Mouse (Mus musculus): ENCODE measurements around the gene Ccdc63. TPM values are rescaled to one million over a fixed set of nuclear protein-coding genes. Genes with fewer than 3 reads are reported as not detected.
"Not testable (repeated sequence)": the region's sequence is repeated elsewhere in the genome, so short reads cannot be mapped to it uniquely, and the experiment has no call there.

Ccdc63 gene
- polyA plus RNA-seq, 1 experiment from 2014 or later = not detected

DNA sequence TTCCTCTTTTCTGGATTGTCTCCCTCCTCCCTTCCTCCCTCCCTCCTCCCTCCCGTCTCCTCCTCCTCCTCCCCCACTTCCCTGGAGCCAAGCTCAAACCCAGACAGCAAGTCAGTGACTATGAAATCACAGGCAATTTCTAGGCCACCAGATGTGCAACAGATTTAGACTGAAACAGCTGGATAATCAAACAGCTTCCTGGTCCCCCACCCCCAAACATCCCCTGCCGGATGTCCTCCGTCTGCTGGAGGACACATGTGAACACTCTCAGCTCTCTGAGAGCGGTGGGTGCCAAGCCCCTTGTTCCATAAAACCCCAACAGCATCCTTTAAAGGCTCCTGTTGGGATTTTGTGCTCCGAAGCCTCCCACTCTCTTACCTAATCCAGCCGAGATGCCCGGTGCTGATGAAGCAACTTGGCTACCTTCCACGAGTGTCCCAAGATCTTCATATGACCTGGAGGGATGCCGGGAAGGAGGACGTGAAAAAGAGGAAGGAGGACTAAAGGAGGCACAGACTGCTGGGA is 5.5 kb upstream of the Ccdc63 start:
- WGBS = 21% methylated on average over 10 of the region's 10 CpGs
- peak overlapping the region; percentile 90 for H3K27ac ChIP-seq
- H3K4me1 ChIP-seq = peaks cover 18% of the 10 kb centered on the region
- H3K4me3 ChIP-seq (replicated peaks) = peak overlapping the region; percentile 21; the same call in 1 of the 2 replicates
- peak; percentile 68 for ATAC-seq (replicated peaks; ENCODE audit: low FRiP score)
- no peaks in the 10 kb centered on the region for H3K36me3 ChIP-seq
- peak overlapping the region; percentile 31 for H3K9ac ChIP-seq
- no peaks in the 10 kb centered on the region for H3K27me3 ChIP-seq
- peak overlapping the region; percentile 53 for H3K4me2 ChIP-seq
- H3K9me3 ChIP-seq (replicated peaks) = no peaks in the 10 kb centered on the region

DNA sequence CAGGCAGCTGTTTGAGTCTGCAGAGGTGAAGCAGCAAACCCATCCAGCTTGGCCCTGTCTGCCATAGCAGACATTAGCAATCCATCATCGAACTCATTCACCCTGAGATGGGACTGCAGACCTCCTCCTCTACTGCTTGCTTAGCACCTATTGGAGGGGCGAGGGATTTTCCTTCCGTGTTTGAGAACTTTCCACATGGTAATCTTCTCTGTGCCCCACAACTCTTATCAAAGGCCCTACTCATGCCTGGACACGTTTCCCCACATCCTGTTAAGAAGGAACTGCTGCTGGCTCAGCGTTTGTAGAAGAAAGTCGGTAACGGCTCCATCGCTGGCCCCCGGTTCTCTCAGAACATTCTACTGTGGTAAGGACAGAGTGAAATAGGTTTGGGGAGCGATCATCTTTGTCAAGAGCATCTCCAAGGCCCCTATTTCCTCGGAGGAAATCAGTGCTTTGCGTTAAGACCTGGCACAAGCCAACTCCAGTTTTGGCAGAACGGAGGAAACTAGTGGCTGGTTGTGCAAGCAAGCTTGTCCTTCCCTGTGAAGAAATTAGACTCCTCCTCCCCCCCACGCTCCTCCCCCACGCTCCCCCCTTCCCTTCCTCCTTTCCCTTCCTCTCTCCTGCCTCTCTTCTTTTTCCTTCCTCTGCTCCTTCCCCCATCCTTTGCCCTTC is 4.9 kb upstream of the Ccdc63 start:
- WGBS = 45% methylated on average over 15 of the region's 15 CpGs
- H3K9me3 ChIP-seq (replicated peaks) = no peaks in the 10 kb centered on the region
- peak overlapping the region; percentile 90 for H3K27ac ChIP-seq
- 0 out of 2 replicates have a peak overlapping the region, but pooled peaks have one; percentile 23 for H3K9ac ChIP-seq
- H3K4me2 ChIP-seq = peak overlapping the region; percentile 53
- peak overlapping the region; percentile 21 for H3K4me3 ChIP-seq (replicated peaks)
- ATAC-seq (replicated peaks; ENCODE audit: low FRiP score) = peak; percentile 44
- no peaks in the 10 kb centered on the region for H3K36me3 ChIP-seq
- H3K4me1 ChIP-seq = peaks cover 18% of the 10 kb centered on the region
- no peaks in the 10 kb centered on the region for H3K27me3 ChIP-seq

DNA sequence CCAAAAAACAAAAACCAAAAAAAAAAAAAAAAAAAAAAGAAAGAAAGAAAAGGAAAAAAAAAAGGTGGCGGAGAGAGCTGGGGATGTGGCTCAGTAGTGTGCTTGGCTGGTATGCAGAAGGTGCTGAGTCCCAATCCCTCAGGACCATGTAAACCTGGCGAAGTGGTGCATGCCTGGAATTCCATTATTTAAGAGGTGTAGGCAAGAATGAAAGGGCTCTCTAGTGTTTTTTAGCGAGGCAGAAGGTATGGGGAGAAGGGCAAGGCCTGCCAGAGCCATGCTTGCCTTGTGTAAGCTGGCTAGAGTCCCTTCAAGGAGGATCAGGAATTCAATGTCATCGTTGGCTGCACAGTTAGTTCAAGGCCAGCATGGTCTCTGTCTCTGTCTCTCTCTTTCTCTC is 4.2 kb upstream of the Ccdc63 start:
- no peaks in the 10 kb centered on the region for H3K9me3 ChIP-seq (replicated peaks)
- no peak overlapping the region for H3K4me2 ChIP-seq
- no peaks in the 10 kb centered on the region for H3K27me3 ChIP-seq
- no peak for ATAC-seq (replicated peaks; ENCODE audit: low FRiP score)
- no peak overlapping the region for H3K4me3 ChIP-seq (replicated peaks)
- peaks cover 18% of the 10 kb centered on the region for H3K4me1 ChIP-seq
- peak overlapping the region; percentile 90 for H3K27ac ChIP-seq
- WGBS = 88% methylated on average over 4 of the region's 4 CpGs
- H3K9ac ChIP-seq = no peak overlapping the region
- no peaks in the 10 kb centered on the region for H3K36me3 ChIP-seq

DNA sequence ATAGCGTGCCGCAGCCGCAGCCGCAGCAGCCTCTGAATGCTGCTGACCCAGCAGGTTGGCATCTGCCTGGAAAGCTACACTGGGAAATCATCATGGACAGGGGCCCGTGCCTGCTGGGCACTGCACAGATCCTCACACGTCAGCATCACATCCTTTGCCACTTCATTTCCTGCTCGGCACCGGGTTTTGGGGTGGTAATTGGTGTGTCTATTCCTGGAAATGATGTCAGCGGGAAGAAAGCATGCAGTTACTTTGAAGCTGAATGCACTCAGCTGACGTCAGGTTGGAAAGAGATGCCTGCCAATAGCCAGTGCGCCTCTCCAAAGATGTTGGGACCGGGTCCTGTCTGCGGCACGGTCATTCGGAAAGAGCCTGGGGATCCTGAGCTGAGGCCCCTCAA is 2.9 kb upstream of the Ccdc63 start:
- Histone ChIP-seq H3K9ac (no peak overlapping the region), H3K4me2 (no peak overlapping the region), H3K36me3 (no peaks in the 10 kb centered on the region), H3K9me3 (replicated peaks) (no peaks in the 10 kb centered on the region), H3K27ac (no peak overlapping the region), H3K27me3 (no peaks in the 10 kb centered on the region), H3K4me1 (peaks cover 14% of the 10 kb centered on the region), H3K4me3 (replicated peaks) (no peak overlapping the region)
- 82% methylated on average over 15 of the region's 15 CpGs for WGBS
- no peak for ATAC-seq (replicated peaks; ENCODE audit: low FRiP score)

DNA sequence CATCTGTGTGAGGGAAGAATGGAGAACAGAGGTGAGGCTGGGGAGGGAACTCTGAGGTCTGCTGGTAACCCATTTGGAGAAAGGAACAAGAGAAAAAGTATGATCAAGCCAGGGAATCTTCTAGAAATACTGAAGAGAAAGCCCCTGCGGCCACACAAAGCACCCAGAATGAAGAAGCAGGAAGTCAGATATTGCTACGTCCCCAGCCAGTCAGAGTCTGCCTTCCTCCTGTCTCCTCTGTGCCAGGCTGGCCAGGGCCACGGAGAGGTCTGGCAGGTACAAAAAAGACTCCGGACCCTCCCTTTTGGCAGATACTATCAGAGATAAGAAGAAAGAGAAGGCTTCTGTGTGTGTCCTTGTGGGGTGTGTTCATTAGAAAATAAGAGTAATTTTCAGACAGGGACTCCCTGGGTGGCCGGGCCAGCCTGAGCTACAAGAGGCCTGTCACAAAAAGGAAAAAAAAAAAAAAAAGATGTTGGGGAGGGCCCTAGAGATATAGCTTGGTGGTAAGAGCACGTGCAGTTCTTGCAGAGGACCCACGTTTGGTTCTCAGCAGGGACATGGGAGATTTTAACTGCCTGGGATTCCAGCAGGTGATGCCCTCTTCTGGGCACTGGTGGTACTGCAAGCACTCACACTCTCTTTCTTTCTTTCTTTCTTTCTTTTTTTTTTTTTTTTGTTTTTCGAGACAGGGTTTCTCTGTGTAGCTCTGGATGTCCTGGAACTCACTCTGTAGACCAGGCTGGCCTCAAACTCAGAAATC is 1.8 kb upstream of the Ccdc63 start:
- no peak for ATAC-seq (replicated peaks; ENCODE audit: low FRiP score)
- Histone ChIP-seq H3K36me3 (no peaks in the 10 kb centered on the region), H3K9ac (no peak overlapping the region), H3K9me3 (replicated peaks) (no peaks in the 10 kb centered on the region), H3K4me1 (peaks cover 14% of the 10 kb centered on the region), H3K4me2 (no peak overlapping the region), H3K27ac (no peak overlapping the region), H3K4me3 (replicated peaks) (no peak overlapping the region), H3K27me3 (no peaks in the 10 kb centered on the region)
- 55% methylated on average over 8 of the region's 8 CpGs for WGBS

DNA sequence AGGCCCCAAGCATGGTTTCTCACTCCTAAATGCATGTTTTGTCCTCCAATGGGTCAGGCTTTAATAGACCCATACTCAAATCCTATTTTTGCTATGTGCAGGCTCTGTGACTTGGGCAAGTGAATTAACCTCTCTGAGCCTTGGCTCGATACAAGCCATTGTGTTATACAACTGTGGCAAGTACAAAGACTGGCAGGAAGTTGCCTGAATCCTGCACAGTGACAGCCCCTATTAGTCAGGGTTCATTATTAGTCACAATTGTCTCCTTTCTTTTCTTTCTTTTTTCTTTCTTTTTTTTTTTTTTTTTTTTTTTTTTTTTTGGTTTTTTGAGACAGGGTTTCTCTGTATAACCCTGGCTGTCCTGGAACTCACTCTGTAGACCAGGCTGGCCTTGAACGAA is 852 bp downstream of the Ccdc63 start:
- not testable (repeated sequence) for ATAC-seq (replicated peaks; ENCODE audit: low FRiP score); H3K9me3 ChIP-seq (replicated peaks); H3K4me2 ChIP-seq; H3K4me1 ChIP-seq; H3K4me3 ChIP-seq (replicated peaks); H3K9ac ChIP-seq; H3K27me3 ChIP-seq; H3K27ac ChIP-seq; H3K36me3 ChIP-seq
- 79% methylated on average over 2 of the region's 2 CpGs for WGBS

DNA sequence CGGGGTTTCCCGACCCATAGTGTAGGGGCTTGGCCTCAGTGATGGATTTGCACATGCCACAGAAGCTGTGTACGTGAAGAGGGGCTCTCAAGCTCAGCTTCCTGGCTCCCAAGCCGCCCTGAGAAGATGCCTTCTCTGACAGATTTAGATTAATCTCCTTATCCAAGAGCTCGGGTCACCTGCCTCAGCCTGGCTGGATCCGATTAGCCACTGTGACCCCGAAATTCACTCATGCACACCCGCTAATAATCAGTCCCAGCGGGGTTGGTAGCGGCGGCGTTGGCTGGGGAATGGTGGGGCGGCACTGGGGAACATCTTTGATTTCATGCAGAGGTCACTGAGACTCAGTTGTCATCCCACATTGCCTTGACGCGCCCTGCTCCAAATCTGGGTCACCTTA is 1.8 kb downstream of the Ccdc63 start:
- Histone ChIP-seq H3K9ac (no peak overlapping the region), H3K4me1 (no peaks in the 10 kb centered on the region), H3K27ac (no peak overlapping the region), H3K36me3 (no peaks in the 10 kb centered on the region), H3K27me3 (no peaks in the 10 kb centered on the region), H3K4me3 (replicated peaks) (no peak overlapping the region), H3K9me3 (replicated peaks) (no peaks in the 10 kb centered on the region), H3K4me2 (no peak overlapping the region)
- ATAC-seq (replicated peaks; ENCODE audit: low FRiP score) = no peak
- 74% methylated on average over 15 of the region's 15 CpGs for WGBS

DNA sequence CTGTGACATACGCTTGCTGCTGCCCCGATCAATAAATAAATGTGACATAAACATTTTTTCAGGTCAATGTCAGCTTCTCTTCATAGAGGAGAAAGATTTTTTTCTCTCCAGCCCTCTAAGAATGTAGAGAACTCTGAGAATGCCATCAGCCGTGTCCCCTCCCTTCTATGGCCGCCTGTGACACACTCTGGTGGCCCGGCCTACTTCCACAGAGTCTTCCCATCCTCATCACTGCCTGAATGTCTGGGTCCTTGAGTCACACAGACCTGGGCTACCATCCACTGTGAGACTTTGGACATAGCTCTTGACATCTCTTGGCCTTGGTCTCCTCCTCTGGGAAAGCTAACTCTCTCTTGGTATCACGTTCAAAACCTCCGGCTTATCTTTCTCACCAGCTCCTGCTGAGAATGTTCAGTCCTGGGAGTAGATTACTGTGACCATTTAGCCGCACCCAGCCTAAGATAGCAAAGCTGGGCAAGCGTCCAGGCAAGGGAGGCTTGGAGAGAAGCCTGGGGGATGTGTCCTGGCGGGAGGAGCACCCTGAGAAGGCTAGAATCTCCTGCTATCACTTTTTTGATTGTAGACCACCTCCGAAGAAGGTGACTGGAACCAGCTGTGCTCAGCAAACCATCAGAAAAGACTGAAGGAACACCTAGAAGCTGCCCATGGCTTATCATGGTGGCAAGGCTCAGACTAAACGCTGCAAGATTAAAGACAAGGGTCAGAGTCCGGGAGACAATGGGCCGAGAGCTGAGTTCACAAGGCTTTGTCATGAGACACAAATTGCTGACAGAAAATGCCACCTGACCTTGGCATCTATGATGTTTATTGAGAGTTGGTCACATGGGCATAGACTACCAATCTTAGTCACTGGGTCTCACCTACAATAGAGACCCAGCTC is 3.9 kb downstream of the Ccdc63 start:
- H3K4me3 ChIP-seq (replicated peaks) = no peak overlapping the region
- ATAC-seq (replicated peaks; ENCODE audit: low FRiP score) = no peak
- no peak overlapping the region for H3K4me2 ChIP-seq
- H3K9me3 ChIP-seq (replicated peaks) = no peaks in the 10 kb centered on the region
- peaks cover 9% of the 10 kb centered on the region for H3K4me1 ChIP-seq
- H3K9ac ChIP-seq = no peak overlapping the region
- 66% methylated on average over 14 of the region's 14 CpGs for WGBS
- H3K27me3 ChIP-seq = 0 out of 2 replicates have a peak, but pooled peaks cover 3% of the 10 kb centered on the region
- H3K36me3 ChIP-seq = no peaks in the 10 kb centered on the region
- no peak overlapping the region for H3K27ac ChIP-seq

DNA sequence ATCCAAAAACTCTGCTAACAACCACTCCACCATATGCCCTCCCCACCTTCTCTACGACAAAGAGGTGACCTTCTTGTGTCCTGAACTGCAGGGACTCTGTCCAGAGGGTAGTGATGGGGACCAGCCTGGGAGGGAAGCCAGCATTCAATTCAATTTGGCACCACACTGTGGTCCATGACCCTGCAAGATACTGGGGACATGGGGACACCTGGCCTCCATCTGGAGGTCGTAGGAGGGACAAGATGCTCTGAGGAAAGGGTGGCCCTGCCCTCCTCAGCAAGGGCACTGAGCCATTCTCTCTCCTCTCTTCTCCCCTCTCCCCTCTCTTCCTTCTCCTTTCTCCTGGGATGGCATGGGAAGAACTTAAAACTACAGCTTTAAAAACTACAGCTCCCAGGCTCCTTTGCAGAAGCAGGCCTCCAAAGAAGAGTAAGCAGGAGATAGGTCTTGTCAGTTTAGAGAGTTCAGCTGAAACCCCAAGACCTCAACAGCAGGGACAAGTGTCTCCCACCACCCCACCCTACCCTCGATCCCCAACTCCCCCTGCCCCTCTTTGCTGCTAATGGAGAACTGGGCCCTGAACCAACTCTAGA is 5.2 kb downstream of the Ccdc63 start:
- no peaks in the 10 kb centered on the region for H3K9me3 ChIP-seq (replicated peaks)
- no peak overlapping the region for H3K9ac ChIP-seq
- H3K4me1 ChIP-seq = peaks cover 17% of the 10 kb centered on the region
- 77% methylated on average over 3 of the region's 3 CpGs for WGBS
- no peak overlapping the region for H3K27ac ChIP-seq
- ATAC-seq (replicated peaks; ENCODE audit: low FRiP score) = no peak
- no peaks in the 10 kb centered on the region for H3K36me3 ChIP-seq
- 0 out of 2 replicates have a peak, but pooled peaks cover 3% of the 10 kb centered on the region for H3K27me3 ChIP-seq
- no peak overlapping the region for H3K4me2 ChIP-seq
- no peak overlapping the region for H3K4me3 ChIP-seq (replicated peaks)

DNA sequence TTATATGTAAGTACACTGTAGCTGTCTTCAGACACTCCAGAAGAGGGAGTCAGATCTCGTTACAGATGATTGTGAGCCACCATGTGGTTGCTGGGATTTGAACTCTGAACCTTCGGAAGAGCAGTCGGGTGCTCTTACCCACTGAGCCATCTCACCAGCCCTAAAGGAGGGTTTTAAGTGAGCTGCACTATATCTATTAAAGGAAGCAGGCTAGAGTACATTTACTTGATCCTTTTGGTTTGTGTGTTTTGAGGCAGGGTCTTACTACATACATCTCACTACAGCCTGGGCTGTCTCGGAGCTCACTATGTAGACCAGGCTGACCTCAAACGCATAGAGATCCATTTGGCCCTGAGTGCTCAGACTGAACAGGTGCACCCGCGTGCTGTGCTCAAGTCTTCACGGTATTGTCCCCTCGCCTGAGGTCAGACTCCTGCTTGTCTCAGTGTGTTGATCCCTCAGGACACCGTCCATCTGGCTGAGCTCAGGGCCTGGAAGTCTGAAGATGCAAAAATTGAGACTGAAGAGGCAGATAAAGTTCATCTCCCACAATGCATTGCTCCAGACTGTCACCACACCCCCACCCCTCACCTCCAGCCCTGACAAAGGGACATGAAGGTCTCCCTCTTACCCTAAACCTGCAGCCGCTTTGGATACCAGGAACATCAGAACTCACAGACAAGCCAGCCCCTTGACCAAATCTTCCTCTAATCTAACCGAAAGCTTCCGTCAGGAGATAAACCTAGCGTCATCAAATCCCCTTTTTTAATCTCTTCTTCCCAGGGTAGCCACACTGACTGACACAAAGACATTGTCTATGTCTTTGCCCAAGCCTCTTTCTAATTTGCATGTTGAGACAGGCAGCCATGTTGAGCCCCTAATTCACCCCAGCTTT is 6.0 kb downstream of the Ccdc63 start:
- no peak overlapping the region for H3K27ac ChIP-seq
- peaks cover 17% of the 10 kb centered on the region for H3K4me1 ChIP-seq
- H3K36me3 ChIP-seq = no peaks in the 10 kb centered on the region
- 91% methylated on average over 14 of the region's 14 CpGs for WGBS
- no peak for ATAC-seq (replicated peaks; ENCODE audit: low FRiP score)
- no peak overlapping the region for H3K4me2 ChIP-seq
- H3K27me3 ChIP-seq = 0 out of 2 replicates have a peak, but pooled peaks cover 3% of the 10 kb centered on the region
- H3K9ac ChIP-seq = no peak overlapping the region
- H3K9me3 ChIP-seq (replicated peaks) = no peaks in the 10 kb centered on the region
- H3K4me3 ChIP-seq (replicated peaks) = no peak overlapping the region

DNA sequence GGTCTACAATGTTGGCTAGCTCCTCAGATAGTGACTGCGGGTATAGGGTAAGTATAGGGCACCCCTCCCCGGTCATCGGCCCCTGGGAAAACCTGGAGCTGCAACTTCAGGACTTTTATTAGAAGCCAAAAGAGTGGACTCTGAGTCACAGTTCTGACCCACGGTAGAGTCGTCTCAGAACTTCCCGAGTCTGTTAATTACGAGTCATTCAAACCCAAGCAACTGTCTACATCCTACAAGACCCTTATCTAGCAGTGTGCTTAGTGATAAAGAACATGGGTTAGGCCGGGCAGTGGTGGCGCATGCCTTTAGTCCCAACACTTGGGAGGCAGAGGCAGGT is 7.6 kb downstream of the Ccdc63 start:
- no peak overlapping the region for H3K9ac ChIP-seq
- no peak for ATAC-seq (replicated peaks; ENCODE audit: low FRiP score)
- no peaks in the 10 kb centered on the region for H3K36me3 ChIP-seq
- no peak overlapping the region for H3K4me2 ChIP-seq
- no peak overlapping the region for H3K27ac ChIP-seq
- peaks cover 21% of the 10 kb centered on the region for H3K4me1 ChIP-seq
- H3K4me3 ChIP-seq (replicated peaks) = no peak overlapping the region
- H3K9me3 ChIP-seq (replicated peaks) = no peaks in the 10 kb centered on the region
- 87% methylated on average over 9 of the region's 9 CpGs for WGBS
- 0 out of 2 replicates have a peak, but pooled peaks cover 3% of the 10 kb centered on the region for H3K27me3 ChIP-seq
